Mouse (Mus musculus): Measurements from ENCODE around the gene Gimap9. TPM values are rescaled to one million over a fixed set of nuclear protein-coding genes. Genes with fewer than 3 reads are reported as not detected.

Gene Gimap9
- polyA plus RNA-seq, 1 experiment from 2014 or later = 1.7 TPM

GRCm38 (mm10) chr6:48638553-48638952 is 37.4 kb upstream of the Gimap9 start:
- no peak overlapping the region for H3K9ac ChIP-seq (replicated peaks)
- no peaks in the 10 kb centered on the region for H3K27me3 ChIP-seq
- no peaks in the 10 kb centered on the region for H3K9me3 ChIP-seq
- no peak for ATAC-seq (ENCODE audit: low FRiP score, low read depth)
- no peak overlapping the region for H3K4me3 ChIP-seq
- H3K27ac ChIP-seq (replicated peaks) = no peak overlapping the region
- H3K4me1 ChIP-seq = no peaks in the 10 kb centered on the region
- H3K36me3 ChIP-seq = no peaks in the 10 kb centered on the region
- no peak overlapping the region for H3K4me2 ChIP-seq (replicated peaks)
- 84% methylated on average over 2 of the region's 2 CpGs for WGBS

- no peak for ATAC-seq (ENCODE audit: low FRiP score, low read depth)
- Histone ChIP-seq H3K27me3 (0 out of 2 replicates have a peak, but pooled peaks cover 5% of the 10 kb centered on the region), H3K36me3 (no peaks in the 10 kb centered on the region), H3K9ac (replicated peaks) (no peak overlapping the region), H3K4me1 (peaks cover 2% of the 10 kb centered on the region; the same call in 1 of the 2 replicates), H3K4me2 (replicated peaks) (no peak overlapping the region), H3K4me3 (no peak overlapping the region), H3K9me3 (no peaks in the 10 kb centered on the region), H3K27ac (replicated peaks) (no peak overlapping the region)
- WGBS = 81% methylated on average over 6 of the region's 6 CpGs
Measured at GRCm38 (mm10) chr6:48641391-48641790, 34.5 kb upstream of the Gimap9 start.

- H3K27me3 ChIP-seq = 0 out of 2 replicates have a peak, but pooled peaks cover 5% of the 10 kb centered on the region
- no peak overlapping the region for H3K4me2 ChIP-seq (replicated peaks)
- 24% methylated on average over 4 of the region's 4 CpGs for WGBS
- no peak overlapping the region for H3K4me3 ChIP-seq
- no peak overlapping the region for H3K9ac ChIP-seq (replicated peaks)
- H3K27ac ChIP-seq (replicated peaks) = no peak overlapping the region
- peaks cover 2% of the 10 kb centered on the region; the same call in 1 of the 2 replicates for H3K4me1 ChIP-seq
- no peaks in the 10 kb centered on the region for H3K9me3 ChIP-seq
- no peaks in the 10 kb centered on the region for H3K36me3 ChIP-seq
- no peak for ATAC-seq (ENCODE audit: low FRiP score, low read depth)
Measured at GRCm38 (mm10) chr6:48642764-48643292, 33.1 kb upstream of the Gimap9 start.

GRCm38 (mm10) chr6:48645660-48646308 is 30.1 kb upstream of the Gimap9 start:
- peak; percentile 19; the same call in 1 of the 2 replicates for ATAC-seq (ENCODE audit: low FRiP score, low read depth)
- 12% methylated on average over 12 of the region's 12 CpGs for WGBS
- Histone ChIP-seq H3K4me2 (replicated peaks) (no peak overlapping the region), H3K4me3 (no peak overlapping the region), H3K27me3 (0 out of 2 replicates have a peak, but pooled peaks cover 5% of the 10 kb centered on the region), H3K4me1 (peaks cover 2% of the 10 kb centered on the region; the same call in 1 of the 2 replicates), H3K9ac (replicated peaks) (no peak overlapping the region), H3K27ac (replicated peaks) (no peak overlapping the region), H3K36me3 (no peaks in the 10 kb centered on the region), H3K9me3 (no peaks in the 10 kb centered on the region)

GRCm38 (mm10) chr6:48646309-48646690 is 29.6 kb upstream of the Gimap9 start:
- Histone ChIP-seq H3K27ac (replicated peaks) (no peak overlapping the region), H3K4me2 (replicated peaks) (no peak overlapping the region), H3K4me3 (no peak overlapping the region), H3K36me3 (no peaks in the 10 kb centered on the region), H3K4me1 (peaks cover 2% of the 10 kb centered on the region; the same call in 1 of the 2 replicates), H3K9me3 (no peaks in the 10 kb centered on the region), H3K9ac (replicated peaks) (no peak overlapping the region), H3K27me3 (0 out of 2 replicates have a peak, but pooled peaks cover 5% of the 10 kb centered on the region)
- ATAC-seq (ENCODE audit: low FRiP score, low read depth) = no peak
- WGBS = 88% methylated on average over 4 of the region's 4 CpGs

GRCm38 (mm10) chr6:48646995-48647394 is 28.9 kb upstream of the Gimap9 start, which contains the start of gene Gimap8:
TSS of gene Gimap8 (plus strand) at chr6:48647234.
- H3K27ac ChIP-seq (replicated peaks) = no peak within 1 kb of the TSS

GRCm38 (mm10) chr6:48647611-48648010 is 28.3 kb upstream of the Gimap9 start:
- Histone ChIP-seq H3K4me3 (no peak overlapping the region), H3K9ac (replicated peaks) (no peak overlapping the region), H3K27ac (replicated peaks) (no peak overlapping the region), H3K4me1 (peaks cover 2% of the 10 kb centered on the region; the same call in 1 of the 2 replicates), H3K9me3 (no peaks in the 10 kb centered on the region), H3K36me3 (no peaks in the 10 kb centered on the region), H3K4me2 (replicated peaks) (no peak overlapping the region), H3K27me3 (0 out of 2 replicates have a peak, but pooled peaks cover 5% of the 10 kb centered on the region)
- ATAC-seq (ENCODE audit: low FRiP score, low read depth) = no peak
- WGBS = 89% methylated on average over 2 of the region's 2 CpGs

More at GRCm38 (mm10) chr6:48646995-48647394, 28.9 kb upstream of the Gimap9 start, which contains the start of gene Gimap8:
- WGBS = 52% methylated on average over 3 of the region's 3 CpGs
- H3K36me3 ChIP-seq = no peaks in the 10 kb centered on the region
- no peaks in the 10 kb centered on the region for H3K9me3 ChIP-seq
- H3K27me3 ChIP-seq = 0 out of 2 replicates have a peak, but pooled peaks cover 5% of the 10 kb centered on the region
- peaks cover 2% of the 10 kb centered on the region; the same call in 1 of the 2 replicates for H3K4me1 ChIP-seq
- no peak within 1 kb of the TSS for H3K4me3 ChIP-seq
- ATAC-seq (ENCODE audit: low FRiP score, low read depth) = no peak
- no peak within 1 kb of the TSS for H3K4me2 ChIP-seq (replicated peaks)
- no peak within 1 kb of the TSS for H3K9ac ChIP-seq (replicated peaks)

- Histone ChIP-seq H3K27me3 (0 out of 2 replicates have a peak, but pooled peaks cover 5% of the 10 kb centered on the region), H3K36me3 (no peaks in the 10 kb centered on the region), H3K9me3 (no peaks in the 10 kb centered on the region), H3K4me3 (no peak overlapping the region), H3K27ac (replicated peaks) (no peak overlapping the region), H3K4me1 (peaks cover 2% of the 10 kb centered on the region; the same call in 1 of the 2 replicates), H3K9ac (replicated peaks) (no peak overlapping the region), H3K4me2 (replicated peaks) (no peak overlapping the region)
- no peak for ATAC-seq (ENCODE audit: low FRiP score, low read depth)
- WGBS = 86% methylated on average over 4 of the region's 4 CpGs
Measured at GRCm38 (mm10) chr6:48648779-48649178, 27.1 kb upstream of the Gimap9 start.

- no peaks in the 10 kb centered on the region for H3K9me3 ChIP-seq
- 87% methylated on average over 9 of the region's 9 CpGs for WGBS
- no peak overlapping the region for H3K4me2 ChIP-seq (replicated peaks)
- H3K27ac ChIP-seq (replicated peaks) = no peak overlapping the region
- H3K4me3 ChIP-seq = no peak overlapping the region
- H3K36me3 ChIP-seq = no peaks in the 10 kb centered on the region
- 0 out of 2 replicates have a peak, but pooled peaks cover 4% of the 10 kb centered on the region for H3K27me3 ChIP-seq
- peaks cover 2% of the 10 kb centered on the region; the same call in 1 of the 2 replicates for H3K4me1 ChIP-seq
- no peak overlapping the region for H3K9ac ChIP-seq (replicated peaks)
- ATAC-seq (ENCODE audit: low FRiP score, low read depth) = no peak
Measured at GRCm38 (mm10) chr6:48650041-48650440, 25.9 kb upstream of the Gimap9 start.

- H3K4me1 ChIP-seq = no peaks in the 10 kb centered on the region
- no peak overlapping the region for H3K9ac ChIP-seq (replicated peaks)
- ATAC-seq (ENCODE audit: low FRiP score, low read depth) = no peak
- no peak overlapping the region for H3K4me3 ChIP-seq
- 92% methylated on average over 5 of the region's 5 CpGs for WGBS
- no peaks in the 10 kb centered on the region for H3K36me3 ChIP-seq
- no peaks in the 10 kb centered on the region for H3K27me3 ChIP-seq
- no peaks in the 10 kb centered on the region for H3K9me3 ChIP-seq
- no peak overlapping the region for H3K4me2 ChIP-seq (replicated peaks)
- no peak overlapping the region for H3K27ac ChIP-seq (replicated peaks)
Measured at GRCm38 (mm10) chr6:48658721-48659120, 17.2 kb upstream of the Gimap9 start.

- Histone ChIP-seq H3K27me3 (no peaks in the 10 kb centered on the region), H3K4me3 (no peak overlapping the region), H3K4me2 (replicated peaks) (no peak overlapping the region), H3K9me3 (no peaks in the 10 kb centered on the region), H3K9ac (replicated peaks) (no peak overlapping the region), H3K27ac (replicated peaks) (no peak overlapping the region), H3K36me3 (no peaks in the 10 kb centered on the region), H3K4me1 (no peaks in the 10 kb centered on the region)
- no peak for ATAC-seq (ENCODE audit: low FRiP score, low read depth)
- 87% methylated on average over 4 of the region's 4 CpGs for whole genome bisulfite sequencing
Measured at GRCm38 (mm10) chr6:48664750-48665149, 11.2 kb upstream of the Gimap9 start.

- Histone ChIP-seq H3K9ac (replicated peaks) (no peak overlapping the region), H3K36me3 (no peaks in the 10 kb centered on the region), H3K4me1 (no peaks in the 10 kb centered on the region), H3K4me2 (replicated peaks) (no peak overlapping the region), H3K27ac (replicated peaks) (no peak overlapping the region), H3K27me3 (no peaks in the 10 kb centered on the region), H3K4me3 (no peak overlapping the region), H3K9me3 (no peaks in the 10 kb centered on the region)
- no peak for ATAC-seq (ENCODE audit: low FRiP score, low read depth)
- WGBS = 95% methylated on average over 9 of the region's 9 CpGs
Measured at GRCm38 (mm10) chr6:48665471-48665870, 10.5 kb upstream of the Gimap9 start.

Data from midbrain, embryonic 12.5 days (tissue).